Mouse (Mus musculus) kidney, embryonic 16.5 days (tissue): ENCODE results near the gene Cd2. TPM values are rescaled to one million over a fixed set of nuclear protein-coding genes. Genes with fewer than 3 reads are reported as not detected.
A peak's percentile ranks its signal among the peaks of the same experiment; 100 is the strongest.

Source experiments
- ATAC-seq: fragments of 200-750 bp; cut with Nextera tagmentation; 2 replicates; pipeline ENCODE4 v1.8.0; 2017; ENCODE audit warnings: moderate TSS enrichment; ENCODE audit not compliant: low FRiP score, low TSS enrichment
- H3K27ac ChIP-seq: fragments of 300-500 bp; sonication (generic); 2 replicates; pipeline ENCODE4 v1.5.1; 2014; ENCODE audit warnings: low read length
- H3K27me3 ChIP-seq: fragments of 300-500 bp; sonication (generic); 2 replicates; pipeline ENCODE4 v1.6.1; 2014; ENCODE audit warnings: low read length, control low read depth, mixed read lengths; ENCODE audit not compliant: insufficient read depth
- H3K36me3 ChIP-seq: fragments of 300-500 bp; sonication (generic); 2 replicates; pipeline ENCODE4 v1.6.1; 2014; ENCODE audit warnings: low read length, control low read depth, mixed read lengths; ENCODE audit not compliant: insufficient read depth
- H3K4me1 ChIP-seq: fragments of 300-500 bp; sonication (generic); 2 replicates; pipeline ENCODE4 v1.6.1; 2014; ENCODE audit warnings: low read length, control low read depth, mixed read lengths; ENCODE audit not compliant: insufficient read depth
- H3K4me2 ChIP-seq: fragments of 300-500 bp; sonication (generic); replicated peaks from 2 replicates; pipeline ENCODE4 v1.6.1; 2014; ENCODE audit warnings: low read depth, low read length
- H3K4me3 ChIP-seq: fragments of 300-500 bp; sonication (generic); 2 replicates; pipeline ENCODE4 v1.5.1; 2014; ENCODE audit warnings: mild to moderate bottlenecking, low read length
- H3K9ac ChIP-seq: fragments of 300-500 bp; sonication (generic); replicated peaks from 2 replicates; pipeline ENCODE4 v1.6.1; 2014; ENCODE audit warnings: low read length
- H3K9me3 ChIP-seq: fragments of 300-500 bp; sonication (generic); 2 replicates; pipeline ENCODE4 v1.6.1; 2016; ENCODE audit warnings: low read length, control low read depth
- WGBS: fragments of 180-500 bp; shearing (Covaris S2); extraction: QIAGEN DNeasy Blood & Tissue Kit; methylation state at CpG from one replicate; pipeline ENCODE4 v1.1.7; 2014; 5-methylcytosine and 5-hydroxymethylcytosine counted together
- polyA plus RNA-seq: library from polyadenylated mRNA; unstranded; fragments of >200 nt; fragmentation: Nextera tagmentation; extraction: Ambion mirVana; gene quantifications from 2 replicates; pipeline ENCODE4 v1.2.1, GENCODE M21; 2015

The Cd2 gene
- 0.22 TPM in 1 of 2 replicates, not detected in the other for polyA plus RNA-seq

DNA sequence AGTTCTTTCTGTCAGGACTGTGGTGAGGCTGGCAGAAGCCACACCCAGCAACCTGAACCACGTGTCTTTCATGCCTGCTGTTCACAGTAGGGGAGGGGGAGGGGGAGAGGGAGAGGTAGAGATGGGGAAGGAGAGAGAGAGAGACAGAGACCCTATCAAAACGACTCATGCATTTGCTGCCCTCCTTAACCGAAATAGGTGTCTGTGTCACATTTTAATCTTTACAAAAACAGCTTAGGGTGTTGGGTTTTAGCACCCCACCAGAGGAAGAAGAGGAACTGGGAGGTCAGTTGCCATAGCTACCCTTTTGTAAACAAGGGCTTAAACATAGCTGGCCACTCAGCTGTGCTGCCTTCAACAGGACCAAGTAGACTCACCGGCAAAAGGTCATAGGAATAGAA, at the start of gene Cd2:
TSS of gene Cd2 (minus strand) at position 29 of the 401 bp plus-strand sequence.
- H3K4me1 ChIP-seq, result no peaks in the 10 kb centered on the region
- H3K36me3 ChIP-seq, result no peaks in the 10 kb centered on the region
- no peak within 1 kb of the TSS for H3K27ac ChIP-seq
- H3K4me2 ChIP-seq, result no peak within 1 kb of the TSS
- ATAC-seq, result no peak
- no peak within 1 kb of the TSS for H3K4me3 ChIP-seq
- no peaks in the 10 kb centered on the region for H3K9me3 ChIP-seq
- no peak within 1 kb of the TSS for H3K9ac ChIP-seq
- no peaks in the 10 kb centered on the region for H3K27me3 ChIP-seq
- WGBS, result 24% methylated on average over 4 of the region's 4 CpGs

DNA sequence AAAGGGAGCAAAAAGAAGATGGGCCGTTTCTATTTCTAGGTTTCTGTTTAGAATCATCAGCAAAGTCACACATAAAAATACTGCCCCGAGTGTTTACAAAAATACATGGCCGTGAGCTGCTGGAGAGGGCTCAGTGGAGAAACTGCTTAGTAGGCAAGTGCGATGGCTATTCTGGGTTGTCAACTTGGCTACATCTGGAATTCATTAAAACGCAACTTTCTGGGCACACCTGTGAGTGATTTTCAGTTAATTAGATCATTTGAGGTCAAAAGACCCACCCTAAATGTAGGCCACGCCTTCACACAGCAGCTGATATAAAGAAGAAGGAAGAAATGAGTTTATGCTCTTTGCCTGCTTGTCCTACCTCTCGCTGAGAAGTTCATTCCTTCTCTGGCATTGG, 40.9 kb upstream of the Cd2 start:
- Histone ChIP-seq H3K9me3 (no peaks in the 10 kb centered on the region), H3K27me3 (no peaks in the 10 kb centered on the region)
- WGBS, result 84% methylated on average over 7 of the region's 7 CpGs

DNA sequence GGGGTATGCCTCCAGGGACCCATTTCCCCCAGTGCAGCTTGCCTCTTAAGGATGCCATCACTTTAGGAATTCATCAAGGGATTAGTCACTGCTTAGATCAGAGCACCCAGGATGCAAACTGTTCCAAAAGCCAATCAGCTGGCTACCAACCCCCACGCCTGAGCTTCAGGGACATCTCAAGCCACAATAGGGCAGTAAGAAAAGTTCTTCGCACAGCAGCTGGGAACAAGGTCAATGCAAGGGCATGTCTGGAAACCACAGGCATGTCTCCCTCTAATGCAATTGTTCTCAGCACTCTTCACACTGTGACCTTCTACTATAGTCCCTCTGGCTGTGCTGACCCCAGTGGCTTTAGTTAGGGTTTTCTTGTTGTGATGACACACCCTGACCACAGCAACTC, 39.5 kb upstream of the Cd2 start:
- Histone ChIP-seq H3K9me3 (no peaks in the 10 kb centered on the region), H3K36me3 (no peaks in the 10 kb centered on the region), H3K9ac (no peak overlapping the region), H3K4me3 (no peak overlapping the region), H3K27me3 (no peaks in the 10 kb centered on the region), H3K27ac (no peak overlapping the region), H3K4me1 (no peaks in the 10 kb centered on the region), H3K4me2 (no peak overlapping the region)
- 72% methylated on average over 2 of the region's 2 CpGs for WGBS
- no peak for ATAC-seq

More for the DNA sequence above, 40.9 kb upstream of the Cd2 start:
- Histone ChIP-seq H3K4me1 (no peaks in the 10 kb centered on the region), H3K36me3 (no peaks in the 10 kb centered on the region), H3K4me2 (no peak overlapping the region), H3K4me3 (no peak overlapping the region), H3K9ac (no peak overlapping the region), H3K27ac (no peak overlapping the region)
- ATAC-seq, result no peak

DNA sequence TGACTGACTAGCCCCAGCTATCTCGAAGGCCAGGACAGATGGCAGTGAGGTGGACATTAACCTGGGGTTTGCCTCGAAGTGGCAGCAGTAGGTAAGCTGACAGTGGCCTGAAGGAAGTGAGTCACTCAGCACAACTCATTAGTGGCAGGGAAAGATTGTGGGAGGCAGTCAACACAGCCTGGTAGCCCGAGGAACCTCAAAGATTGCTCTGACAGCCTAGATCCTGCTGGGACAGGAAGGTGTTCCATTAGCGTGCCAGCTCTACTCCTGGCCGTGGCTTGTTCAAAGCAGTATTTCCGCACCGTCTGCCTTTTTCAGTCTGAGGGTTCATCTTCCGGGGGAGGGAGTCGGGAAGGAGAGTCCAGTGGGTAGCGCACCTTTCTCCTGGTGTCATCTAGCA, 34.7 kb upstream of the Cd2 start:
- H3K27me3 ChIP-seq, result no peaks in the 10 kb centered on the region
- H3K9ac ChIP-seq, result no peak overlapping the region
- ATAC-seq, result no peak
- 66% methylated on average over 10 of the region's 10 CpGs for WGBS
- H3K9me3 ChIP-seq, result no peaks in the 10 kb centered on the region
- H3K4me2 ChIP-seq, result no peak overlapping the region
- no peak overlapping the region for H3K27ac ChIP-seq
- H3K4me1 ChIP-seq, result no peaks in the 10 kb centered on the region
- H3K36me3 ChIP-seq, result no peaks in the 10 kb centered on the region
- H3K4me3 ChIP-seq, result no peak overlapping the region

DNA sequence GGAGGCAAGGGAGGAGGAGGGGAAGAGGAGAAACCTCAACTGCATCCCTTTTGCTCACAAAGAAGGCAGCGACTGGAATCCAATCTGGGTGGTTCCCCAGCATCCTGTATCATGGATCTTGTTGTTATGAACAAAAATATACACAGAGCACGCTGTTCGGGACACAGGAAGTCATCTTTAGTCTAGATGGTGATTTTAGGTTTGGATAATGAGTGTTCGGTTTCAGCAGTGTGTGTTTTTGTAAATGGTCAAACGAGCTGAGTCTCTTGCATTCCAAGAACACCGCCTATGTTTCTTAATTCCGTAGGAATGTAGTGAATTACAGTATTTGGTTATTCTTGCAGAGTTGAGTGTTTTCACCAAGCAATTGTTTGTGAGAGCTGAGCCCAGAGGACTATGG, 33.1 kb upstream of the Cd2 start:
- WGBS, result 48% methylated on average over 7 of the region's 7 CpGs
- H3K4me3 ChIP-seq, result no peak overlapping the region
- no peak overlapping the region for H3K27ac ChIP-seq
- no peak overlapping the region for H3K9ac ChIP-seq
- no peak for ATAC-seq
- no peaks in the 10 kb centered on the region for H3K36me3 ChIP-seq
- no peaks in the 10 kb centered on the region for H3K9me3 ChIP-seq
- H3K4me2 ChIP-seq, result no peak overlapping the region
- H3K4me1 ChIP-seq, result no peaks in the 10 kb centered on the region
- no peaks in the 10 kb centered on the region for H3K27me3 ChIP-seq

DNA sequence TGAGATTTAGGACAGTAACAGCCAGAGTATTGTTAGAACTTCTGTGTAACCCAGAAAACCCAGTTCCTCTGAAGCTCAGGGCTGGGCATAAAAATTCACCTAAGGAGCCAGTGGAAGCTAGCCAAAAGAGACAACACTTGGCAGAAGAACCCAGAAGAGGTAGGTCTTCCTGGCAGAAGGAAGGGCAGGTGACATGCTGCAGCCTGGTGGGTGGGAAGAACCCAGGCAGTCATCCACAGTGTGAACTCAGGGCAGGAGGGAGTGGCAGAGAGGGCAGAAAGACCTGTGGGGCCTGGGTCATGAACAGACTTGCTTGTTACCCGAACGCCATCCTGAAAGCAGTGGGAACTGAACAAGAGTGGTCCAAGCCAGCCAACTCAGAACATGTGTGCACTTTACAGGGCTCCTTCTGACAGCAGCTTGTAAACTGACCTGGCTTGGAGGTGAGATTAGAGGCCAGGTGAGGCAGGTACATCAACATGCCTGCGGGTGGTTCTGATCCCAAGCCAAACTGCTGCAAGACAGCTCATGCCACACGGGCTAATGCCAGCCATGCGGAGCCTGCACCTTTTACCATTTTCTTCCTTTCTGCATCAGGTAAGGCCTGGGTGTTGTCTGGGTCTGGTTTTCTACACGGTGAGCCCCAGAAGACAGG, 30.9 kb upstream of the Cd2 start:
- no peak for ATAC-seq
- H3K27ac ChIP-seq, result no peak overlapping the region
- H3K9ac ChIP-seq, result no peak overlapping the region
- H3K4me1 ChIP-seq, result no peaks in the 10 kb centered on the region
- H3K27me3 ChIP-seq, result no peaks in the 10 kb centered on the region
- no peak overlapping the region for H3K4me3 ChIP-seq
- no peaks in the 10 kb centered on the region for H3K9me3 ChIP-seq
- H3K36me3 ChIP-seq, result no peaks in the 10 kb centered on the region
- WGBS, result 85% methylated on average over 6 of the region's 6 CpGs
- no peak overlapping the region for H3K4me2 ChIP-seq

DNA sequence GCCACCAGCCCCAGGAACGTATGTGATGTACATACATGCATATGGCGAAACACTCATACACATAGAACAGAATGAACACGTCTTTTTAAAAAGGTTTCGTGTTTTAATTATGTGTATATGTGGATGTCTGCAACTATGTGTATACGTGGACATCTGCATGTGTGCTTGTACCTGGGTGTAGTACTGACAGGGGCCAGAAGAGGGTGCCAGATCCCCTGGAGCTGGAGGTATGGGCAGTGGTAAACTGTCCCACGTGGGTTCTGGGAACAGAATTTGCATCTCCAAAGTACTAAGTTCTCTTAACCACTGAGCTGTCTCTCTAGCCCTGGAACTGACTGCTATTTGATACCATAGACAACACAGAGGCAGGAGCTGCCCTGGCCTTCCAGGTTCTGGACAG, 30.4 kb upstream of the Cd2 start:
- no peaks in the 10 kb centered on the region for H3K4me1 ChIP-seq
- no peak overlapping the region for H3K4me2 ChIP-seq
- H3K4me3 ChIP-seq, result no peak overlapping the region
- no peaks in the 10 kb centered on the region for H3K27me3 ChIP-seq
- no peaks in the 10 kb centered on the region for H3K9me3 ChIP-seq
- H3K27ac ChIP-seq, result no peak overlapping the region
- no peak for ATAC-seq
- WGBS, result 73% methylated on average over 6 of the region's 6 CpGs
- no peak overlapping the region for H3K9ac ChIP-seq
- H3K36me3 ChIP-seq, result no peaks in the 10 kb centered on the region

DNA sequence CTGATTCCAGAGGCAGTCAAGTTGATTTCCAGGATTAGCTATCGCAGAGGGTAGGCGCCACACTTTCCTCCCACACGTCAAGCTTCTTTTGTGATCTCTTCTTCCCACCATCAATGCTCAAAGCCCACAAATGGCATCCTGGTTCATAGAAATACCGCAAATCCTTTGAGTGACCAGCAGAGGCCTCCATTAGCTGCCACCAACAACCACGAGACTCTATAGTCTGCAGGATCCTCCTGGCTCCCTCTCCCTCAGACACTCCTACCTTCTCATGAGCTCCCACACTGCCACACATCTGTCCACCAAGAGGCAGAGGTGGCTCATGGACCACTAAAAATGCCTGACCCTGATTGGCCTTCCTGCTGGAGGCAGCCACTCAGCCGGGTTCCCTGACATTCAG, 27.2 kb upstream of the Cd2 start:
- H3K36me3 ChIP-seq, result no peaks in the 10 kb centered on the region
- ATAC-seq, result peak; percentile 36; the same call in 1 of the 2 replicates
- WGBS, result 52% methylated on average over 6 of the region's 6 CpGs

DNA sequence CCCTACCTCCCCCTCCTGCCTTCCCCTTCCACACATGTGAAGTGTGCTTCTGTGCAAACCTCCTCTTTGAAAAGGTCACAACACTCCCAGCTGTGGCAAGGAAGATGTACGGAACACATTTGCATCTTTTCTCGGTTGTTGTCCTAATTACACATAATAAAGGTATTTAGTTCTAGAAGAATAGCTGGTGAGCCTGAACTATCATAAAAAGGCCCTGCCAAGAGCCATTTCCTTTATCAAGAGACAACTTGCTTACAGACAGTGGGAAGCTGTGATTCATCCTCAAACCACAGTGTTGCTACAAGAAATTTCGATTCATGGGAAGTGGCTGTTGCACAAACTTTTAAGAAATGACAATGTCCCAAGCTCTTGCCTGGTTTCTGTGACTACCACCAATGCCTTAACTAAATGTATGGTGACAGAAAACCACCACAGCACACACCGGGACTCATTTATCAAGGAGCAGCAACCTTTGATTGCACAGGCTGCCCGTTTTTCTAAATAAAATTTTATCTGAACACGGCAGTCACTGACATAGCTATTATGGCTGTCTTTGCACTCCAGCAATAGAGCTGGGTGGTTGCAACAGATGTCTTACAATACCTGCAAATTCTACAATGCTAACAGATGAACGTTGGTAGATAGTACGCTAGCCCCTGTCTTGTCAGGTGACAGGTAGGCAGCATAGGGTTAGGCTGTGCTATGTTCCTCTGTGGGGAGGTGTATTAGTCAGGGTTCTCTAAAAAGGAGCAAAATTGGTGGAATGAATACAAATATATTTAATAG, 25.7 kb upstream of the Cd2 start:
- Histone ChIP-seq H3K9me3 (no peaks in the 10 kb centered on the region), H3K27ac (no peak overlapping the region), H3K36me3 (no peaks in the 10 kb centered on the region), H3K9ac (no peak overlapping the region), H3K4me3 (no peak overlapping the region), H3K4me2 (no peak overlapping the region), H3K4me1 (peaks cover 5% of the 10 kb centered on the region; the same call in 1 of the 2 replicates), H3K27me3 (no peaks in the 10 kb centered on the region)
- WGBS, result 80% methylated on average over 8 of the region's 8 CpGs
- ATAC-seq, result no peak

More for the DNA sequence above, 27.2 kb upstream of the Cd2 start:
- H3K4me1 ChIP-seq, result peaks cover 5% of the 10 kb centered on the region; the same call in 1 of the 2 replicates
- H3K4me2 ChIP-seq, result no peak overlapping the region
- H3K9me3 ChIP-seq, result no peaks in the 10 kb centered on the region
- no peak overlapping the region for H3K4me3 ChIP-seq
- no peak overlapping the region for H3K9ac ChIP-seq
- H3K27me3 ChIP-seq, result no peaks in the 10 kb centered on the region
- no peak overlapping the region for H3K27ac ChIP-seq

DNA sequence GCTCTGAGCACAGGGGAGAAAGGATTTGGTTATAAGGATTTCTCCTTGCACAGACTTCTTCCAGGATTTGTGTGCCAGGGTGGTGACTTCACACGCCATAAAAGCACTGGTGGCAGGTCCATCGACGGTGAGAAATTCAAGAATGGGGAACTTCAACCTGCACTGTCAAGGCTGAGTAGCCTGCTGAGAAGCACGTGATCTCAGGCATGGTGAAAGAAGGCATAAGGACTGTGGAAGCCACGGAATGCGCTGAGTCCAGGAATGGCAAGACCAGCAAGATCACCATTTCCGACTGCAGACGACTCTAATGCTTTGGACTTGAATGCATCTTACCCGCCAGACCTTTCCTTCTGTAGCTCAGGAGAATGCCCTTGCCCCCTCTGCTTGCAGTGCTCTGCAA, 23.2 kb upstream of the Cd2 start:
- 23% methylated on average over 9 of the region's 9 CpGs for WGBS
- ATAC-seq, result 0 out of 2 replicates have a peak, but pooled peaks have one; percentile 66

More for the DNA sequence above, 23.2 kb upstream of the Cd2 start:
- Histone ChIP-seq H3K36me3 (no peaks in the 10 kb centered on the region), H3K27me3 (no peaks in the 10 kb centered on the region), H3K27ac (no peak overlapping the region), H3K4me3 (no peak overlapping the region), H3K4me2 (no peak overlapping the region), H3K9me3 (no peaks in the 10 kb centered on the region), H3K4me1 (peaks cover 5% of the 10 kb centered on the region; the same call in 1 of the 2 replicates), H3K9ac (no peak overlapping the region)
